Mouse (Mus musculus) C2C12 (cell line): ENCODE data around the gene Palm. TPM values are rescaled to one million over a fixed set of nuclear protein-coding genes. Genes with fewer than 3 reads are reported as not detected.

ENCODE experiments used
- H3K27me3 ChIP-seq: one replicate; pipeline ENCODE4 v1.6.1; 2011; ENCODE audit not compliant: control insufficient read depth, insufficient read depth, insufficient read length
- H3K36me3 ChIP-seq: one replicate; pipeline ENCODE4 v1.6.1; 2011; ENCODE audit not compliant: control insufficient read depth, insufficient read depth
- H3K4me3 ChIP-seq: one replicate; pipeline ENCODE4 v1.5.1; 2011; ENCODE audit warnings: mild to moderate bottlenecking, control low read depth; ENCODE audit not compliant: poor library complexity, insufficient read depth, severe bottlenecking
- H3K79me2 ChIP-seq: one replicate; pipeline ENCODE4 v1.6.1; 2011; ENCODE audit not compliant: control insufficient read depth, insufficient read depth
- H3K79me3 ChIP-seq: one replicate; pipeline ENCODE4 v1.6.1; 2011; ENCODE audit warnings: low read depth, control low read depth
- H3ac ChIP-seq: one replicate; pipeline ENCODE3; 2011; ENCODE audit warnings: low read depth; ENCODE audit not compliant: control insufficient read depth, insufficient read length
- CEBPB ChIP-seq: IDR thresholded peaks from one replicate; pipeline ENCODE4 v1.6.1; 2011; ENCODE audit warnings: low read depth, mild to moderate bottlenecking, control low read depth, moderate library complexity
- CTCF ChIP-seq: IDR thresholded peaks from one replicate; pipeline ENCODE4 v1.5.1; 2011; ENCODE audit not compliant: control insufficient read depth, insufficient read depth, insufficient read length
- FOSL1 ChIP-seq: IDR thresholded peaks from one replicate; pipeline ENCODE4 v1.8.0; 2011; ENCODE audit warnings: mild to moderate bottlenecking, low read length; ENCODE audit not compliant: poor library complexity, insufficient read depth, severe bottlenecking
- MAX ChIP-seq: IDR thresholded peaks from one replicate; pipeline ENCODE4 v1.6.1; 2011; ENCODE audit warnings: mild to moderate bottlenecking, control low read depth
- MYOD1 ChIP-seq: IDR thresholded peaks from one replicate; pipeline ENCODE4 v1.6.1; 2011; ENCODE audit warnings: low read depth; ENCODE audit not compliant: control insufficient read depth, insufficient read length
- MYOG ChIP-seq: IDR thresholded peaks from one replicate; pipeline ENCODE4 v1.6.1; 2011; ENCODE audit not compliant: control insufficient read depth, insufficient read length; ENCODE audit errors: extremely low read depth
- USF1 ChIP-seq: IDR thresholded peaks from one replicate; pipeline ENCODE4 v1.6.1; 2011; ENCODE audit warnings: low read depth, mild to moderate bottlenecking, control low read depth, moderate library complexity
- polyA plus RNA-seq: library from polyadenylated mRNA; unstranded; fragments of >200 nt; fragmentation: generic; extraction: Trizol; gene quantifications from one replicate; pipeline ENCODE4 v1.2.1, GENCODE M21; 2012; ENCODE audit warnings: missing spikeins

Palm gene
- polyA plus RNA-seq, 1 experiment = 39.9 TPM

DNA sequence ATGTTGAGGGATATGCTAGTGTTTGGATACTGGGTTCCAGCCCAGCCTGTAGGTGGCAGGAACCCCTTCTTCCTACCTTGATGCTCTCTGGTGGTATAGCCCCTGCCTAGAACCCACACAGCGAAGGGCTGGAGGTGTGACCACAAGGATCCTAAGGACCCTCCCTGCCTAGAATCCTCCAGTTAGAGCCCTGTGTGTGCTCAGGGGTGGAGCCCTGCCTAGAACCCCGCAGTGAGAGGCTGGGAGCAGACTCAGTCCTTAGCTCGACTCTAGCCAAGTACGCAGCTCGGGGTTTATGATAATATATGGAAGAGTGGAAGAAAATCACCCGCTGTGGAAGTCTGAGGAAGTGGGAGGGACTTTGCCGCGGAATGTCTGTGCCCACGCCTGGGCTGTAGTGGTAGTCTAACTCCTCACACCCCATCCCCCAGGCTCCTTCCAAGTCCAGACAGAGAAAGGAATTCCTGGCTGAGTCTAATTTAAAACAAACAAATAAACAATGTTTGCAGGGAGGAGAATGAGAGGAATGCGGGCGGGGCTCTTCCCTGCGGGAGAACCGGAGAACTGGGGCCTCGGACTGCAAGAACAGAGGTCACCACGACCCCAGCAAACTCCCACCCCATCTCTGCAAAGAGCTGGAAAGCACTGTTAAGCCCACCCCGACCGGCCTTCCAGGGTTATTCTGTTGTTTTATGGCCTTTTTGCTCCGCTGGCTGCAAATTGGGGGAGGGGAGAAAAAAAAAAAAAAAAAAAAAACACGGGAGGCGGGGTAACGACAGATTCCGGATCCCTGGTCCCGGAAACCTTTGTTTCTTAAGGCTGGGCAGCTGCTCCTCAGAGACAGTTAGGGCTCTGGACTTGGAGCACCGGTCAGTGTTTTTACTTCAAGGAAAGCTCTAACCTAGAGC lies 47.5 kb downstream of the Palm start:
- no peaks in the 10 kb centered on the region for H3K79me3 ChIP-seq
- TF ChIP-seq FOSL1 (no peak), USF1 (no peak)
- no peaks in the 10 kb centered on the region for H3K79me2 ChIP-seq
- peak overlapping the region; percentile 31 for H3K4me3 ChIP-seq
- H3K36me3 ChIP-seq = no peaks in the 10 kb centered on the region
- peak overlapping the region; percentile 54 for H3ac ChIP-seq
- no peaks in the 10 kb centered on the region for H3K27me3 ChIP-seq

DNA sequence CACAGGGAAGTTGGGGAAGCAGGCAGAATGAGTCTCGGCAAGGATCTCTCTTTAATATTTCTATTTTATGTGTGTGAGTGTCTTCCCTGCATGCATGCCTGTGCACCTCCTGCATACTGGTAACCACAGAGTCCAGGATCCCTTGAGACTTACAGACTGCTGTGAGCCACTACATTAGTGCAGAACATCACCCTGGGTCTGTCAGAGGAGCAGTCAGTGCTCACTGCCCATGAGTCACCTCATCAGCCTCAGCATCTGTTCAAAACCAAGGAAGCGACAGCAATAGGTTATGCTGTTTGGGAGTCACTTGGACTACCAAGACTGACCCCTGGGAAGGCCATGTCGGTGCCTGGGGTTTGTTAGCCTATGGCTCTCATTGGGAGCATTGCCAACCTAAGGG lies 49.0 kb downstream of the Palm start:
- Histone ChIP-seq H3K4me3 (no peak overlapping the region), H3K27me3 (no peaks in the 10 kb centered on the region), H3K79me2 (no peaks in the 10 kb centered on the region), H3ac (no peak overlapping the region), H3K36me3 (no peaks in the 10 kb centered on the region), H3K79me3 (no peaks in the 10 kb centered on the region)
- no peak for TF ChIP-seq CEBPB
- no peak for TF ChIP-seq USF1
- TF ChIP-seq MAX = peak; percentile 41
- TF ChIP-seq FOSL1 = peak; percentile 39
- no peak for TF ChIP-seq MYOG
- TF ChIP-seq MYOD1 = peak; percentile 62
- TF ChIP-seq CTCF = no peak

DNA sequence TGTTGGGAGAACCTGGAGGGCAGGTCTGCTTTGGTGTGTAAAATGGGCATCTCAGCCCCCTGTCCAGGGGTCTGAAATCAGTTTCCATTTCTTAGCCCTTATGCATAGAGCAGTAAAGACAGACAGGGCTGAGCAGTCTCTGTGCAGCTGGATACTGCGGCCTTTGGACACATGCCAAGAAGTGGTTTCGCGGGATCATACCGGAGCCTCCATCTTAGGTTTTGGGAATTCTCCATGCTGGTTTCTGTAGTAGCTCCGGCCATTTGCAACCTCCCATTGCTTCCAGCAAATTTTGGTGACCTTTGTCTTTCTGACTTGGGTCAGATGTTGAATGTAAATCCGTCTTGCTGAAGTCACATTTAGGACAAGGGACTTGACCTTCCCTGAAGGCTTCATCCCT lies 50.1 kb downstream of the Palm start:
- Histone ChIP-seq H3K4me3 (no peak overlapping the region), H3K36me3 (no peaks in the 10 kb centered on the region), H3K27me3 (no peaks in the 10 kb centered on the region), H3ac (no peak overlapping the region), H3K79me2 (no peaks in the 10 kb centered on the region), H3K79me3 (no peaks in the 10 kb centered on the region)
- TF ChIP-seq MYOG = no peak
- TF ChIP-seq MYOD1 = no peak
- TF ChIP-seq FOSL1 = no peak
- TF ChIP-seq USF1 = no peak
- no peak for TF ChIP-seq CTCF

DNA sequence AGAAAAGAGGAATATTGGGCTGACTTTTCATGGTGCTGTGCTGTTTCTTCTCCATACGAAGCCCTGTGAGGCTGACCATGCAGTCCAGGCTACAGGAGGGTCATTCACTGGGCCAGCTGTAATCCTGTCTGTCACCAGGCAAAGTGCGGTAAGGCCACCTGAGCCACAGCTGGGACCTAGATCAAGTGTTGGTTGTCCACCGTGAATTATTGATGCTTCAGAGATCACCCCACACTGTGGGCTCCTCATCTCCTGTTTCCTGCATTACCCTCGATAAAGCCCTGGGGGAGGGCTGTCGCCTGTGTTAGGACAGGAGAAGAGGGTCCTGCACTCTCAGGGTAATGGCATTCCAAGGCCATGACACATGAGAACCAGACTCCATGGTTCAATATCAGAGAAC lies 53.2 kb downstream of the Palm start:
- Histone ChIP-seq H3K79me2 (peaks cover 3% of the 10 kb centered on the region), H3K79me3 (no peaks in the 10 kb centered on the region), H3ac (no peak overlapping the region), H3K27me3 (no peaks in the 10 kb centered on the region), H3K36me3 (no peaks in the 10 kb centered on the region), H3K4me3 (no peak overlapping the region)
- TF ChIP-seq MYOG = no peak
- TF ChIP-seq FOSL1 = no peak
- TF ChIP-seq MYOD1 = no peak
- no peak for TF ChIP-seq CEBPB
- TF ChIP-seq USF1 = no peak
- TF ChIP-seq MAX = no peak
- TF ChIP-seq CTCF = no peak

DNA sequence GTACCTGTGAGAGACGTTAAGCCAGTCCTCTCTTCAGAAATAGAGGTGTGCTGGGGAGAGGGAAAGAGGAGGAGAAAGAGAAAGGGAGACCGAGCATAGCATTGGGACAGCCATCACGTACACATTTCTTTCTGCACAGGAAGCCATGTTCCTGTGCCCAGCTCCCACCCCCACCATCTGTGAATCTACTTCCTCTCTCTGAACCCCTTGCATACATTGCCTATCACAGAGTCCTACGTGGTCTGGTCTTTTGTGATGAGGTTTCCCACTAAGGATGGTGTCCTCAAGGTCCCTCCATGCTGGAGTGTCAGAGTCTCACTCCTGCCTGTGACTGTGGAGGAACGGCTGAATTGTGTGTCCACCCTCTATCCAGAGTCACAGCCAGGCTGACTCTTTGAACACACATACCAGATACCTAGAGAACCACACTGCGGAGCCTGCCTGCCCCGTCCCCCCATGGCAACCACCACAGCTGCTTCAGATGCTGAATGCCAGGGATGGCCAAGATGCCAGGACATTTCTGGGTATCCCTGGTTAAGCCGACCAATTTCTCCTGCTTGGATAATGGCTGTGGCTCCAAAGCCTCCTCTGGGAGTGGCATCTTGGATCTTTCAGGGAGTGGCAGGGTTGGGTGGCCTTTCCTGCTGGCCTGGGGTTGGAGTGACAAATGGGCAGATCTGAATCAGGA lies 56.7 kb downstream of the Palm start:
- peaks cover 27% of the 10 kb centered on the region for H3K79me2 ChIP-seq
- TF ChIP-seq FOSL1 (no peak), MYOD1 (no peak), USF1 (no peak), MYOG (no peak), CEBPB (no peak), MAX (no peak), CTCF (no peak)
- peaks cover 13% of the 10 kb centered on the region for H3K79me3 ChIP-seq
- no peak overlapping the region for H3ac ChIP-seq
- no peaks in the 10 kb centered on the region for H3K36me3 ChIP-seq
- H3K4me3 ChIP-seq = no peak overlapping the region
- no peaks in the 10 kb centered on the region for H3K27me3 ChIP-seq
